8 mouse cellular contexts compared by ENCODE assay signal in the genomic region with DNA sequence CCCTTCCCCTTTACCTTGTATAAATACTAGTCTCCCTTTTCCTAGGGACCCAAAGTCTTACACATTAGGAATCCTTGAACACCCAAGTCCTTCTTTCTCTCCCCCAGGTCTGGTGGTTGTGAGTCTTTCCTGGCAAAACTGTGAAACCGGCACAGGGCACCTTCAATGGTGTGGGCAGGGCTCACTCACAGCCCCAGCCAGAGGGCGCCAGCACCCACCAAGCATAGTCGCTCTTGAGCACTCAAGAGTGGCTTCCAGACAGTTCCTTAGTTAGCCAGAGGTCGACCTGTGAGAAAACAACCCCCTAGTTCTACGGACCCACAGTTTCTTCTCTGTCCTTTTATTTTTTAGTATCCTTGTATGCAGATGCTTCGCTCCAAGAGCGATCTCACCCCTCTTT. TPM values are rescaled to one million over a fixed set of nuclear protein-coding genes. Genes with fewer than 3 reads are reported as not detected.
DNase-seq lines count a peak whose midpoint lies in the region; ATAC-seq lines count a peak whose summit lies in the region.

Rcan2 (plus strand) TSS at position 275 of the 400 bp plus-strand sequence.

- no peaks in the 10 kb centered on the region for H3K36me3 ChIP-seq in intestine, embryonic 15.5 days

- intact Hi-C loops in left cerebral cortex, postnatal 25 days (cut with DNase I): loop anchor here (1.0 to 10.0 kb wide), 3 partner anchors 68 to 334 kb away; no protein-coding TSS in a partner anchor

- 2% methylated on average over 7 of the region's 7 CpGs for WGBS in intestine, embryonic 15.5 days

- no peaks in the 10 kb centered on the region for H3K27me3 ChIP-seq in intestine, embryonic 15.5 days (replicated peaks)

- no peaks in the 10 kb centered on the region for H3K9me3 ChIP-seq in intestine, embryonic 15.5 days

- DNase-seq in adrenal gland, postnatal 4 days (ENCODE audit: low spot score in 2 of 2): no peak
- DNase-seq in embryo, embryonic 11 days: peak; percentile 75
- DNase-seq in gastrocnemius, postnatal 4 days (ENCODE audit: low spot score in 2 of 2): peak in 1 of 2 experiments; percentile 48
- peak; percentile 66 to 80 for DNase-seq in left cerebral cortex, postnatal 25 days (ENCODE audit: low spot score in 2 of 2)
- peak; percentile 51 to 52 for DNase-seq in right cerebral cortex, postnatal 36 days (ENCODE audit: low spot score in 2 of 2)
- DNase-seq in adipocyte (ENCODE audit: low spot score): no peak

- peaks cover 11% of the 10 kb centered on the region; the same call in 1 of the 2 replicates for H3K4me1 ChIP-seq in intestine, embryonic 15.5 days (replicated peaks)

- peak within 1 kb of the TSS; percentile 52 for H3K9ac ChIP-seq in intestine, embryonic 15.5 days

- ATAC-seq in intestine, embryonic 15.5 days: peak; percentile 81
- ATAC-seq in megakaryocyte progenitor cell, adult 5-6 weeks (replicated peaks; ENCODE audit: poor library complexity): peak; percentile 96

- peak within 1 kb of the TSS; percentile 96 for H3K4me2 ChIP-seq in intestine, embryonic 15.5 days (replicated peaks)

- H3K4me3 ChIP-seq in intestine, embryonic 15.5 days (replicated peaks): peak within 1 kb of the TSS; percentile 55

- no peak within 1 kb of the TSS for H3K27ac ChIP-seq in intestine, embryonic 15.5 days

RNA-seq across cellular contexts. Expression of gene Rcan2, which starts in this region (rescaled TPM):
- 10 to 100 TPM; 10.6 to 11.4 TPM for total RNA-seq in adrenal gland, postnatal 4 days (2021)
- 10 to 100 TPM; 24.0 to 25.1 TPM for total RNA-seq in gastrocnemius, postnatal 4 days (2021)
- 5.9 and 7.3 TPM in 2 replicates for polyA plus RNA-seq in intestine, embryonic 15.5 days (2015; fragmentation: Nextera tagmentation; extraction: Ambion mirVana)
- total RNA-seq in left cerebral cortex, postnatal 25 days (2021): 100 to 1,000 TPM; 171 to 178 TPM
- not detected in 2 replicates for total RNA-seq in megakaryocyte progenitor cell, adult 5-6 weeks (2015)
- not detected in 2 replicates for total RNA-seq in megakaryocyte progenitor cell, adult 5-6 weeks (2017)

Comparison
In these comparisons a context has a peak if more than half of its experiments do, and no peak if none do; other contexts are left out.
1. RNA of gene Rcan2 (total RNA-seq): 171 to 178 TPM in left cerebral cortex, postnatal 25 days, 24.0 to 25.1 TPM in gastrocnemius, postnatal 4 days and 10.6 to 11.4 TPM in adrenal gland, postnatal 4 days; not detected in megakaryocyte progenitor cell, adult 5-6 weeks; every median in the first group is over 10 times any median in the second.
2. RNA of gene Rcan2 (total RNA-seq): 171 to 178 TPM in left cerebral cortex, postnatal 25 days; 24.0 to 25.1 TPM in gastrocnemius, postnatal 4 days and 10.6 to 11.4 TPM in adrenal gland, postnatal 4 days; every median in the first group is over 4 times any median in the second.
3. Peak in ATAC-seq in megakaryocyte progenitor cell, adult 5-6 weeks; RNA of the gene not detected or under 1 TPM.
4. DNase-seq: peak in embryo, embryonic 11 days (single experiment), left cerebral cortex, postnatal 25 days (2 of 2) and right cerebral cortex, postnatal 36 days (2 of 2); none in adrenal gland, postnatal 4 days (0 of 2) and adipocyte (single experiment).